Mouse (Mus musculus) neural tube, postnatal 0 days (tissue): ENCODE data around the gene Coro7. TPM values are rescaled to one million over a fixed set of nuclear protein-coding genes. Genes with fewer than 3 reads are reported as not detected.

Experiments
- polyA plus RNA-seq: library from polyadenylated mRNA; unstranded; fragments of >200 nt; fragmentation: Nextera tagmentation; extraction: Ambion mirVana; gene quantifications from 2 replicates; pipeline ENCODE4 v1.2.1, GENCODE M21; 2015

Gene Coro7
- polyA plus RNA-seq = 26.9 and 29.1 TPM in 2 replicates

DNA sequence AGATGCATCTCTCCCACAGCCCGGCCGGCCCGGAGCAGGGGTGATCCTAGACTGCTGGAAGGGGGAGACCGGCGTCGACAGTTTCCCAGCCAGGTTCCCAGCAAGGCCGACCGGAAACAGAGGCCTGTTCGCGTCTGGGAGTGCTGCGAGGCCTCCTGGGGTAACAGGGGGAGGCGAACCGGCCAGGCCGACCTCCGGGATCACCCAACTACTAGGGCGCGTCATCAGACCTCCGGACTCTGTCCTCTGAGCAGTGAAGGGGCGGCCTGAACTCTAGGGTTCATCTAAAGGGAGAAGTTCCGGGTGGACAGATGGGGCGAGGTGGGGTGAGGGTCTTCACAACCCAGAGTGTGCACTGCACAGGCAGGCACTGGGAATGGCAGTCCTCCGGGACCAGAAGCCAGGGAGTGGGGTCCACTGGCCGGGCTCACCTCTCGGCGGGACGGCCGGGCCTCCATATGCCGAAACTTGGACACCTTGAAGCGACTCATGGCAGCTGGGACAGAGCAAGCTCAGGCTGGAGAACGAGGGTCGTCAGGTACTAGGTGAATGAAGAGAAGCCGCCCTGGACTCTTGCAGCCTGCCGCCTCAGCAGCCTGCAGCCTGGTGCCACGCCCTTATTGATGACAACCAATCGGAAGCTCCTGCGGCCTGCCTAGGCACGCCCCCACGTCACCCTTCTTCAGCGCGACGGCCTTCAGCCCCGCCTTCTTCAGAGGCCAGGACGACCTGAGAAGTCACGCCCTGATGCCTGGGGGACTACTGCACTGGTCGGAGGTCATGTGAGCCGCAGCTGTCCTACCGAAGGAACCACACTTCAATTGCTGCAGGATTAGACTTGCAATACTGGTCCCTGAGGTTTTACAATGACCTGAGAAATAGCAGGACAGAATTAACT, at the start of gene Coro7:
TSS of gene Coro7 (minus strand) at position 657 of the 898 bp plus-strand sequence.

DNA sequence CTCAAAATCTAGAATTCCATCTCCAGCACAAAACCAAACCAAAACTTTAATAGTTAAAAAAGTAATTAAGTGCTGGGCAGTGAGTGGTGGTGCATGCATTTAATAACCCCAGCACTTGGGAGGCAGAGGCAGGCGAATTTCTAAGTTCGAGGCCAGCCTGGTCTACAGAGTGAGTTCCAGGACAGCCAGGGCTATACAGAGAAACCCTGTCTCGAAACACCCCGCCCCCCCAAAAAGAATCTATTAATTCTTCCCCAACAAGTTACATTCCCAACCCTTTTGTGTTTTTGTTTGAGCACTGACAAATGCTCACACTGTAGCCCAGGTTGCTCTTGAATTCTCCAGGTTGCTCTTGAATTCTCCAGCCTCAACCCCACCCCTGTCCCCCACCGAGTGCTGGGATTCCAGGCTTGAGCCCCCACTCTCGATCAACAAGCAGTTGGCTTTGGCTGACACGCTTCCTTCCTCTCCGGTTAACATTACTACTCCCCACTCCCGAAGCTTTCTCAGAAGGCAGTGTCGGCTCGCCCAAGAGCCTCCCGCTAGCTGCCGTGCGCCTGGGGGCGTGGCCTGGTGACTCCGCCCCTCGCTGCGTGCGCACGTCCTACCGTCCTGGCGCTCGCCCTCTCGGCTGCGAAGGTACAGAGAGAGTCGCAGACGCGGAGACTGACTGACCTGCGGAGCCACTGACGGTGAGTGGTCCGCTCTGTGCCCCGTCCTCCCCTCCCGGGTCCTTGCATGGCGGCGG, 46.4 kb upstream of the Coro7 start, which contains the start of gene Hmox2:
TSS of gene Hmox2 (plus strand) at position 582 of the 748 bp plus-strand sequence.

DNA sequence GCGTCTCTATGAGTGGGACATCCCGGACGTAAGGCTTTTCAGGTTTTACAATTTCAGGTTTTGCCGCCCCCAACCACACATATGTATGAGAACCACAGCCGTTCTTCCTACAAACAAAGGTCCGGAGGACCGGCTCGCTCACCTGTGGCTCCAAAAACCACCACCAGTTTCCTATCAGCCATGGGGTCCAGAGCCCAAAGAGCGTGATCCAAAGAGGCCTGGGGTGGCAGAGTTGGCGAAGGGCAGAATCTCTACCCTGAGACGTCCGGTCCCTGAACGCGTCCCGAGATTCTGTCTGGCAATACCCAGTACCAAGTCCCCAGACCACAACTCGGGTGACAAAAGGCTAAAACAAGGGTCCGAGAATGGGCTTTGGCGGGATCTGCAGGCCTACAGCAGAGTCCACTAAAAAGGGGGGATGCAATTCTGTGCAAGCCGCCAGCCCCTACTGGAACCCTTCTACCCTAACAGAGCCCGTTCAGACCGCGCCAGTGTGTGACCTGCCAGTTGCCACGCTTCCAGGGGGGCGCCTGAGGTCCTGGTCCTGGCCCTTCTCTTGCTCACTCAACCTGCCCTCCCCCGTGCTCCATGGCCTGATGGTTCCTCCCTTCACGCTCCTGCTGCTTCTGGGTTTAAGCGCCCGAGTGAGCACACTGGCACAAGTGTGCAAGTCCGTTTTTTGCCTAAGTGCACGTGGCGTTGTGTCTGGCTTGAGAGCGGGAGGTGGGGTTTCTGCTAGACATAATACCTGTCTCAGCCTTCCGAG, 39.4 kb upstream of the Coro7 start, which contains the start of gene Nmral1:
TSS of gene Nmral1 (minus strand) at position 604 of the 766 bp plus-strand sequence.

DNA sequence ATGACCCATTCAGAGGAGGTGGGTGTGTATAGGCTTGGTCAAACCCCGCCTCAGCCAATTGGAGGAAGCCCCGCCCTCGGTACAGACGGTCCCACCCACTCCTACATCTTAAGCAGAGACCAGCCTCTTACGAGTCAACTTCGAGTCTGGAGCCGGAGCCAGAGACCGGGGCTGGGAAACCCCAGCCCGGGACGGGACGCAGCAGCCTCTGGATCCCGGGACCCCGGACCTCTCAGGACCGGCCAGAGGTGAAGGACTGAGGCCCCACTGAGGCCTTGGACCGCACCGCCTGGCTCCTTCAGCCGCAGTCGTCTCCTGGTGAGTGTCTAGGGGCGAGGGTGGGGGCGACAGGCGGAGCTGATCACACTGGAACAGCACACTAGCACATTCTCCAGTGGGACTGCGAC, 39.7 kb downstream of the Coro7 start, which contains the start of the genes Vasn and Dnaja3:
TSS of gene Vasn (plus strand) at position 111 of the 407 bp plus-strand sequence.
TSS of gene Dnaja3 (plus strand) at position 159 of the 407 bp plus-strand sequence.

DNA sequence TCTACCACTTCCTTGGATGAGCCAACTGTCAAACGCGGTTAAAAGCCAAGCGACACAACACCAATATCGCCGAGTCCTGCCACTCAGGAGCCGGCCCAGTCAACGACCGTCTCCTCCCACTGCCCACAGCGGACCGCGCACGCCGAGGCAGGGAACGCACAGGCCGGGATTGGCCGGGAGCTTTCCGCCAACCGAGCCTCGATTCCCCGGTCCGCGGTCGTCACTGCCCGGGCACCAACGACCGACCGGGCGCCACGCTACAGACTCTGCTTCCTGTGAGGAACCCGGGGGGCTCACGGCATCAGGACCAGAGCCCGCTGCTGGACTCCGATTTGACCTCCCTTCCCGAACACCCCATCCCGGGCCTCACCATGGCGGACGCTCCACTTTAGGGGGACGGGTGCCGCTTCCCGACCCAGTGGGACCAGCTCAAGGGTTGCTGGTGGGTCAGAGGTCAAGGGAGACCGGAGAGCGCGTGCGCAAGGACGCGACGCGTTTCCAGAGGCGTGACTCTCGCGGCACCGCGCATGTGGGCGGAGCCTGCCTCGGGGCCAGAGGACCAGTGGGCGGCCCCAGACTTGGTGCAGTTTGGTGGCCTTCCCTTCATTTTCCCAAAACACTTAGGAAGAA, 55.0 kb downstream of the Coro7 start, which contains the start of gene Pam16:
TSS of gene Pam16 (minus strand) at position 508 of the 630 bp plus-strand sequence.

DNA sequence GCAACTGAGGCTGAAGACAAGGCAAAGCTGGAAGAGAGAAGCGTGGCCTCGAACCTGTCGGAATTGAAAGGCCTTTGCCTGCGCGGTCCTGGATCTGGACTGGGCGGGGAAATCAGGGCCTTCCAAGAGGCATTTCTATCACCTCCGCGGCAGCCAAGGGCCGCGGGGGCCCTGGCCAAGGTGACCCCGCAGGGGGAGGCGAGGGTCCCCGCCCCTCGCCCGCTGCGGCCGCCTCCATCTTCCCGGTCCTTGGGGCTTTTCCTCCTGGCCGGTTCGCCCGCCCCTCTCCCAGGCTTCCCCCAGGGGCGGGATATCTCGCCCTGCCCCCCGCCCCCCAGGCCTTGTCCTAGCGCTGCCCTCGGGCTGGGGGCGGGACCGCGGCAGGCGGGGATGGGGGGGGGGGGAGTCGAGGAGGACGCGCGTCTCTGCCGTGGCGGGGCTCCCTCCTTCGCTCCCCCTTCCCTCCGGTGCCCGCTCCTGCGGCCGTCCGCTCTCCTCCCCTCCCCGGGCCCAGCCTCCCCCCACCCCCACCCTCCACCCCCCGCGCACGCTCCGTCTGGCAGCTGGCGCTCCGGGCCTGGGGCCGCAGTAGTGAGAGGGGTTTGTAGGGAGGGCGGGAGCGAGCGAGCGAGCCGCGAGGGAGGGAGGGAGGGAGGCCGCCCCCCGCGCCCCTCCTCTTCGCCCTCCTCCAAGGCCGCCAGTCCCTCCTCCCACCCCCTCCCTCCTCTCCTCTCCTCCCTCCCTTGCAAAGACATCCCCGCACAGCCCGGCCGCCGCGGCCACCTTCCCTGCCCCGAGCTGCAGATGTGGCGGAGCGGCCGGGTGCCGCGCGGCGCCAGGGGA, 85.4 kb downstream of the Coro7 start, which contains the start of gene Glis2:
TSS of gene Glis2 (plus strand) at position 743 of the 843 bp plus-strand sequence.

Other genes with a start within 250 kb of the Coro7 start
- 10.5 and 10.7 TPM in 2 replicates for gene Srl, start 138.0 kb downstream of the Coro7 start, polyA plus RNA-seq
- gene Tfap4, start 119.9 kb downstream of the Coro7 start, polyA plus RNA-seq = 5.7 and 6.2 TPM in 2 replicates
- 14.4 and 23.1 TPM in 2 replicates for gene Glis2, start 85.1 kb downstream of the Coro7 start, polyA plus RNA-seq
- 164 and 170 TPM in 2 replicates for gene Pam16, start 54.8 kb downstream of the Coro7 start, polyA plus RNA-seq
- gene Vasn, start 39.8 kb downstream of the Coro7 start, polyA plus RNA-seq = 6.2 and 6.6 TPM in 2 replicates
- 66.7 and 68.1 TPM in 2 replicates for gene Dnaja3, start 39.8 kb downstream of the Coro7 start, polyA plus RNA-seq
- 31.2 and 33.7 TPM in 2 replicates for gene Nmral1, start 39.6 kb upstream of the Coro7 start, polyA plus RNA-seq
- gene Hmox2, start 46.6 kb upstream of the Coro7 start, polyA plus RNA-seq = 111 and 120 TPM in 2 replicates
- 144 and 152 TPM in 2 replicates for gene Cdip1, start 110.5 kb upstream of the Coro7 start, polyA plus RNA-seq
- 0.17 and 0.25 TPM in 2 replicates for gene 4930562C15Rik, start 155.6 kb upstream of the Coro7 start, polyA plus RNA-seq
- gene Ubald1, start 200.5 kb upstream of the Coro7 start, polyA plus RNA-seq = 69.2 and 80.2 TPM in 2 replicates
- 118 and 134 TPM in 2 replicates for gene Mgrn1, start 206.5 kb upstream of the Coro7 start, polyA plus RNA-seq